Mouse (Mus musculus) right cerebral cortex, postnatal 14 days (tissue): ENCODE data around the gene Sept10.

Experiments
- DNase-seq: peaks from one replicate; pipeline ENCODE4 v3.0.0; 2022

The Sept10 gene

GRCm38 (mm10) chr10:59223890-59224289, 2.2 kb upstream of the Sept10 start:
- DNase-seq = no peak

DNA sequence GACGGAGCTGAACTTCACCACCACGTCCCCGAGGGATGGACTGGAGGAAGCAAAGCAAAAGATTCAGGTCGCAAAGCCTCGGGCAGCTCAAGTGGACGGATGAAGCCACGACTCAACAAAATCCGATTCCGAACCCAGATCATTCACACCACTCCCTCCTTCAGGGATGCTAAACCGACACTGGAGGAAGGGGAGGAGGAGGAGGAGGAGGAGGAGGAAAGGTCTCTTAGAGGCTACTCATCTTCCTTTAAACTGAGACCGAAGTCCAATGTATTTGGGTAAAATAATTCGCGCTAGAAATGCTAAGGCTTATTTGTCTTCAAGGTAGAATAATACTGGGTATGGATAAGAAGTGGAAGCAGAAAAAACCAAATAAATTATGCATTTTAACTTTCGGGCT, 1.7 kb upstream of the Sept10 start:
- DNase-seq = no peak

GRCm38 (mm10) chr10:59222271-59223101, 839 bp upstream of the Sept10 start:
- DNase-seq = peak; percentile 29

DNA sequence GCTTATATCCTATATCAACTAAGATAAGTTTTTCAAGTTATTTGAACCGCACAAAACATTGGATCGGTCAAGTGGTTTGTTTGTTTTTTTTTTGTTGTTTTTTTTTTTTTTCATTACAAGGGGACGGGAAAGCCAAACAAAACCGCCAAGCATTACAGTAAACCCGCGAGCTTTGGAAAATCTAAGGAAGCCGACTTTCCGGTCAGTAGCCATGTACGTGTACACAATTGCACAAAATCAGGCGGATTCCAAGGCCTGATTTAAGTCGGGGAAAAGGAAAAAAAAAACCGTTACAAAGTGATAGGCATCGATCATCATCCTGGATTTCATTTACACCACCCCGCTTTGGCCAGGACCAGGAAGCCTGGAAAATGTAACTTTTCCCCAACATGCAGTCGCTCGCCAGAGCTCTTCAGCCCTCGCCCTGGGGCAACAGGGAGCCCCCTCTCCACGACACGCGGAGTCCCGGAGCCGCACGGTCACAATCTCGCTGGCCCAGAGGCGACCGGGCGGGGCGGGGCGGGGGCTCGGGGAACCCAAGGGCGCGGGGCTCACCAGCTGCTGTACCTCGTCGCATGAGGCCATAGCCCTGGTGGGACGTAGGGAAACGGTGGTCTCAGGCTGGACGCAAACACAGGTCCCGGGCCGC, 699 bp downstream of the Sept10 start:
- DNase-seq = no peak

- DNase-seq = no peak
Observed at GRCm38 (mm10) chr10:59200011-59200410, 21.6 kb downstream of the Sept10 start.

- no peak for DNase-seq
Observed at GRCm38 (mm10) chr10:59196763-59197162, 24.9 kb downstream of the Sept10 start.

GRCm38 (mm10) chr10:59194891-59195290, 26.8 kb downstream of the Sept10 start:
- DNase-seq = no peak

- DNase-seq = no peak
Observed at GRCm38 (mm10) chr10:59182306-59182705, 39.3 kb downstream of the Sept10 start.

DNA sequence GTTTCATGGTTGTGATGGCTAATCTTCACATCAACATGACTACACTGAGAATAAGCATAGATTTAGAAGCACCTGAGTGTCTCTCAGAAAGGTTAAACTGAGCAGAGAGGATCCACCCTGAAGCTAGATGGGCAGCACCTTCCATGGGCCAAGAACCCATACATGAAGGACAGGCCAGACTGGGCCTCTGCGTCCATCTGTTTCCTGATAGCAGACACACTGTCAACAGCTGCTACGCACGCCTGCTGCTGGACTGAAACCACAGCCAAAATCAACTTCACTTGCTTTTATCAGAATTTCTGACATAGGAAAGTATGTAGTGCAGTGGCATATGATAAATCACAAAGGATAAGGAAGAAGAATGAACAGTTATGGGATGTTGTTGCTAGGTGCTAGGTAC, 42.0 kb downstream of the Sept10 start:
- no peak for DNase-seq

- no peak for DNase-seq
Observed at GRCm38 (mm10) chr10:59172539-59172938, 49.1 kb downstream of the Sept10 start.

DNA sequence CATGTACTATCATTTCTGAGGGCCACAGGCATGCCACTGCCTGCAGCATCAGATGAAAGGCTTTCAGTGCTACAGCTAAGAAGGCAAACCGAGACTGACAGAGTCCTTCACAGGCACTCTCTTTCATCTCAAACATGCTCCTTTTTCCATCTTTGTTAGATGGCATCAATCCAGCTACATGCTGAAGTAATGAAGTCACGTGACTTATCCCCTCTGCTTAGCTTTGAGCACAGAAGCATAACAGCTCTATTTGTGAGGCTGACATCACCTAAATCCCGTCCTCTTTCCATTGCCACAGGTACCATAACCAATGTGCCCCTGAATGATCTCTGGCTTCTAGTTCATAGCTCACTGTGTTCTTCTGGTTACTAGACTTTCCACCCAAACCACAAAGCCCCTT, 50.6 kb downstream of the Sept10 start:
- no peak for DNase-seq

GRCm38 (mm10) chr10:59166104-59166944, 55.3 kb downstream of the Sept10 start:
- peak; percentile 32 for DNase-seq

GRCm38 (mm10) chr10:59162185-59162897, 59.3 kb downstream of the Sept10 start:
- no peak for DNase-seq

DNA sequence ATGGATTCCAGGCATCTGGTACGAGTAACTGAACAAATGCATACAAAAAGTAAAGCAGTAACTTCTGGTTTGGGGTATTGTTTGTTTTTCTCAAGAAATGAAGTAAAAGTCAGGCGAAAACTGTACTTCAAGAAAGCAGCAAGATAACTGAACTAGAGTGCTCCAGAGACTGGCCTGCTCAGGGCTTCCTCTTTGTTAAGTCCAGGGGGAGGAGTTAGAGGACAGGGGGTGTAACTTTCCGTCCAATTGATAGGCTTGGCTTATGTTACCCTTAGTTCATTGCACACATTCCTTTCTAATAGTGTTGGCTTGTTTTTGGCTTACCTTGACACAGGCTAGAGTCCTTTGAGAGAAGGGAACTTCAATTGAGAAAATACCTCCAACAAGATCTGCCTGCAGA, 63.0 kb downstream of the Sept10 start:
- DNase-seq = no peak

- no peak for DNase-seq
Observed at GRCm38 (mm10) chr10:59152544-59153081, 69.0 kb downstream of the Sept10 start.

DNA sequence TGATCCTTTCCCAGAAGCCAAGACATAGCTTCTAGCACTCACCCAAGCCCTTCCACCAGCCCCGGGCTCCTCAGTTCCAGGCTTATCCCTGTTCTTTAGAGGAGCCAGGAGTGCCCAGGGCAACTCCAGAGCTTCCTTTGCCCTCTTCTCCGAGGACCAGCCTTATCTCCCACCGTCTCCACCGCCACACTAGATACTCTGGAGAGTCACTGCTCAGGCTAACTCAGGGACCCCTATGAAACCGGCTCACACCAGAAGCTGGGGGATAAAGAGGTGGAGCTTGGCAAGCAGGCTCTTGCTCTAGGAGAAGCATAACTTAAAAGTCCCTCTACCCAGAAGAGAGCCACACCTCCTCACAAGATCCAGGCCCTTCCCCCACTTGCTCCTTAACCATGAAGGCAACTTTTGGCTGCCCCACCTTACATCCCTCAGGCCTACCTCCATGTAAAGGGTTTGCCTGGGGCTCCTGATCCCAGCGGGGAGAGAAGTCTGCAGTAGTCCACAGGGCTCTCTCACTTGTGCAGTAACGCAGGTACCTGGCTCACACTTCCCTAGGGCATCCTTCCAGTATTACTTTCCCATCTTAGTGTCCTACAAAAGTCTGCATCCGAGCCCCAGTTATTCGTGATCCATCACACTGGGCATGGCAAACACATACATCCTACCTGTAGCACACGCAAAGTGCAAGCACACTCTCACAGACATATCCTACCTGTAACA, 70.5 kb downstream of the Sept10 start:
- no peak for DNase-seq

DNA sequence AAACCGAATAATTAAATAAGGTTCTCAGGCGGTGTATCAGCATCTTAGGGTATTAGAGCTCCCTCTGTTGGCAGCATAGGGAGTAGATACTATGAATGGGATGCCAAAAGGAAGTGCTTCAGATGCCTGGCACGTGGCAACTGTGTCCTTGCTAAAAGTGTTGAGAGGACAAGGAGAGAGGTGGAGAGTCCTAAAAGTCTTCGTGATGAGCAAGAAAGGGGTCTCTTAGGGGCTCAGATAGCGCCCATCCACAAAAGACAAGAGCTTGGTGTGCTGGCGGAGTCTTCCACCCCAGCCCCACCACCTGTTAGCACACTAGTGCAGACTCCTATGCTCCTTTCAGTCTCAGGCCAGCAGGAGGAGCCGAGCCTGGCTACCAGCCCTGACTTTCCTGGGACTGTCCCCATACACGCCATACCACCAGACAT, 71.7 kb downstream of the Sept10 start:
- DNase-seq = no peak

DNA sequence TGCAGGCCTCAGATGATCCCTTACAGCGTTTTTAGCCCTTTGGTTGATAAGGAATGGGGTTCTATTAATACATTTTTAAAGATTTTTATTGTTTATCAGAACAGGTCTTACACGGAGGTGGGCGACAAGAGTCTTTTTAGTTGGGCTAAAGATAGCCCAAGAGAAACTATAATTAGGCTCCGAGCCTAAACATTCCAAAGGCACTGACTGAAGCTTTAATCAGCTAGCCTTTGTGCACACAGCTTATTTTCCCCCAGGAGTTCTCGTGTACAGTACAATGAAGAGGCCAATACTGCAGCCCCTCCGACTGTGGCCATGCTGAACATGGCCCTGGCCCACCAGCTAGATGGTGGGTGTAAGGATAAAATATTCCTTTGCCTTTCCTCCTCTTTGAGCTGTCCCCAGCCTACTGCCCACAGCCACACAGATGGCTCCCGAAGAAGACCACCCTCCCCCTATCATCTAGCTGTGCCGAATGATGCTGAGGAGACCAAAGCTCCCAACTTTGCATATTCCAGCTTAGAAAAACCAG, 88.1 kb downstream of the Sept10 start:
- no peak for DNase-seq

DNA sequence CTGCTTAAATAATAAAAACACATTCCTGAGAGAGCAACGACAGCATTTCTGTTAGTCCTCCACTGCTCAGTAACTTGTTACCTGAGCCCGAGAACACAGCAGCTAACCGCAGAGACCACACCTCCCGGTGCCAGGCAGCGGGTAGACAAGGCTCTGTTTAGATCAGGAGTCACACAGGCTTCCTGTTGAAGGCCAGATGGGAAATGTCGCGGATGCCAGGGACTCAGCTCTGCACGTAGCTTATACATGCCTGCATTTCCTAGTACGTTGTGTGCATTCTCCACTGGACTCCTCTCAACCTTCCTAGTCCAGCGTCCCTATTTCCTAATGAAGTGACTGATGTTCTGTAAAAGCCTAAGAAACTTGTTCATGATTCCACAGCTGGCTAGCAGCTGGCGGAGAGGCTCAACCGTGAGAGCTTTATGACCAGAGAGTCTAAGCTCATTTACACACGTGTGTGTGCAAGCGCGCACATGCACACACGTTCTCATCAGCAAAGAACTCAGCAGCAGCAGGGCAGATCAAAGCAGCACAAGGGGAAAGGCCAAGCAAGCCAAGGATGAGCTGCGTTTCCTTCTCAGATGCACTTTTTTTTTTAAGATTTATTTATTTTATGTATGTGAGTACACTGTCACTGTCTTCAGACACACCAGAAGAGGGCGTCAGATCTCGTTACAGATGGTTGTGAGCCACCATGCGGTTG, 89.6 kb downstream of the Sept10 start:
- no peak for DNase-seq

DNA sequence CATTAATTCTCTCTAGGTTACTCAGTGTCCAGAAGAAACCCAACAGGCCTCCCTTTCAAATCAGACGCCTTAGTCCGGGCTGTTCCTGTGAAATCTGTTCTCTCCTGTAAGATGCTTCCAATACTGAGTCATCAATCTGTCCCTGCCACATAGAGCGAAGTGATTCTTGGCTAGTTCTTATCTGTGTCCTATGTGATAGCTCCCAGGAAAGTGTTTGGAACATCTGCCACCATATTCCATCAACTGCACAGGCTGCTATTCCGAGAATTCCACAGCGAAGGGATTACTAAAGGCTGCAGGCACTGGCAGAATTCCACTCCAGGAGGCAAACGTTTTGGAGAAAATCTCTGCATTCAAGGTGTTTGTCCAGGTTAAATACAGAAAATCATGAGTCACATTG, 94.0 kb downstream of the Sept10 start:
- DNase-seq = no peak

- DNase-seq = no peak
Observed at GRCm38 (mm10) chr10:59125497-59125896, 96.2 kb downstream of the Sept10 start.
